Mouse (Mus musculus): Measurements from ENCODE around the gene Epha4. TPM values are rescaled to one million over a fixed set of nuclear protein-coding genes. Genes with fewer than 3 reads are reported as not detected.

Epha4 gene
- total RNA-seq, 4 experiments from 2014 or later, result 139 to 158 (median 143) TPM

DNA sequence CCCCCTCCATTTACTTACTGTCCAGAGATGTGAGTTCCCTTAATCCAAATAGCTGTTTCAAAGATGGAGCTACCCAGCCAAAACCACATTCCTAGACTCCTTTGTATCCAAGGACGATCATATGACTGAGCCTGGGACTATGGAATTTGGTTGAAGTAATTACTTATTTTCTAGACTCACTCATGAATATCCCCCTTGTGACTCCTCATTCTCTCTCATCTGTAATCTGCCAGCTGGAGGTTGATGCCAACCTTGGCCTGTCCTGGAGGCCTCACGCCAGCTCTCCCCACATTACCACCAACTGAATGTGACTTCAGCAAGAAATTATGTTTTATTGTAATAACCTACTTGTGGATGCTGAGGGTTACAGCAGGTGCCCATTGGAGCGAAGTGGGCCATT, 104.7 kb downstream of the Epha4 start:
- no peak for DNase-seq (ENCODE audit: low spot score in 2 of 2)

DNA sequence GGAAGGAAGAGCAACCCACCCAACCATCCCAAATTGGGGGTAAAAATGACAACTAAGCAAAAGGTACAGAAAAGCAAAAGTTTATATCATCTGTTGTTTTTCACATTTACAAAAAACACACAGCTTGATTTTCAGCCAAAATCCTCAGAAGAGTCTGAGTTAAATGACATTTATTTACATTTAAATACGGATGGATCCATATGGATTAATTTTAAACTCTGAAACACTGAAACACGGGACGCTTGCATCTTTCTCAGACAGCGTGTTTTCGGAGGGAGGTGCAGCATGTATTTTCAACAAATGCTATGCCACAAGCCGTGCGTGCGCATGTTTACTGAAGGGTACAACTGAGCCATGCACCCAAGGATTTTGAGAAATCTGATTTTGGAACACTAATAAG, 105.4 kb downstream of the Epha4 start:
- no peak for DNase-seq (ENCODE audit: low spot score in 2 of 2)

GRCm38 (mm10) chr1:77407417-77407816, 107.5 kb downstream of the Epha4 start:
- no peak for DNase-seq (ENCODE audit: low spot score in 2 of 2)

DNA sequence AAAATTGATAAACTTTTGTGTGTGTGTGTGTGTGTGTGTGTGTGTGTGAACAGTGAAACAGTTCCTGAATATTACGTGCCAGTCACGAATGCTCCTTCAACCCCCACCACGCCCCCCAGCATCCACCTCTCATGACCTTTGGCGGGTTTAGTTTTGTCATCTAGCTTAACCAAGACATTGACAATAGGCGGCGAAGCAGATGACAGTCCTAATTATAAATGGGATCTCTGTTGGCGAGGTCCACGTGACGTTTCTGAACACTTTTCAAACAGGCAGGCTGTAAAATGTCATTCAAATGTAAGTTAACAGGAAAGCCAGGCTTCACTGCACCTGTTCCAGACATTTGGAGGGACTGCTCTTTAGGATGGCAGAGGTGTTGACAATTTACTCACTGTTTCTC, 108.3 kb downstream of the Epha4 start:
- DNase-seq (ENCODE audit: low spot score in 2 of 2), result no peak

DNA sequence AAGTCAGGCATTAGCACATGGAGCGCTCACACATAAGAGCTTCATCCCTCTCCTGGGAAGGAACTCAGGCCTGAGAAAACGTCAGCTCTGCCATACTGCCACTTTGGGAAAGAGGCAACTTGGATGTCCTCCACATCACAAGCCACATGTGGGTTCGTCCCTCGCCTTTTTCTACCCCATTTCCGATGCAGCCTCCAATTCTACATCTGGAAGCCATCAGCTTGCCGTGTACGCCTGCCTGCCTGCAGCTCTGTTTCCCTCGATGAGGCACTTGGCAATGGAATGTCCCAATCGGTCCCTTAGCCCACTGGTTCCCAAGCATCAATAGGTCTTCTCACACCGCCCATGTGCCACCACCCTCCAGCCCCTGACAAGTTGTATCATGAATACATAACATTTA, 110.4 kb downstream of the Epha4 start:
- no peak for DNase-seq (ENCODE audit: low spot score in 2 of 2)

GRCm38 (mm10) chr1:77402942-77403341, 111.9 kb downstream of the Epha4 start:
- DNase-seq (ENCODE audit: low spot score in 2 of 2), result no peak

DNA sequence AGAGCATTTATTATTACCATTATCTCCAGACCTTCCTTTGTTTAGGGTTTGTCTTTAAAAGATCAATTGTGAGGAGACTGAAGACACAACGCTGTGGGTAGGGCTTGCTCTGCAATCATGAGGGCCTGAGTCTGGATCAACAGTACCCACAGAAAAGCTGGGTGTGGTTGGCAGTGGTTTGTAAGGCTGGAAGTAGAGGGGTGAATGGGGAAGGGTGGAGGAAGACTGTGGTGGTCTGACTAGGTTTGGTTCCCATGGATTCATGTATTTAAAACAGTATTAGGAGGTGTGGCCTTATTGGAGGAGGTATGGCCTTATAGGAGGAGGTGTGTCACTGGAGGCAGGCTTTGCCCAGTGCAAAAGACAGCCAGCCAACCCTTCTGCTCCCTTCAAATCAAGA, 113.4 kb downstream of the Epha4 start:
- no peak for DNase-seq (ENCODE audit: low spot score in 2 of 2)

DNA sequence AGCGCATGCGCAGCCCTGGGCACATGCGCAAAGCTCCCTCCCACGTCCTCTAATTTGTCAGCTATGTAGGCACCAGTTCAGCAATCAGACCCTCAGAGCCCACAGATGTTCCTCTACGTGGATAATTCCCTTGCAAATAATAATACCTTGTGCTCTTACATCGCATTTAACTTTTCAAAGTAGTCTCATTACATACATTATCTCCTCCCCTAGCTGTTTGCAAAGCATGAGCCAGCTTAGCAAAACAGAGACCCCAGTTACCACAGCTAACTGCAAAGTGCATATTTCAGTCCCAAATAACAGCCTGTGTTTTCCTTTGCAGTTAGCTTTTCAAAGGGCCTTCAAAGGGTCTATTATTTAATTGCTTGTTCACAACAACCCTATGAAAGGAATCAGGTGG, 123.3 kb downstream of the Epha4 start:
- no peak for DNase-seq (ENCODE audit: low spot score in 2 of 2)

DNA sequence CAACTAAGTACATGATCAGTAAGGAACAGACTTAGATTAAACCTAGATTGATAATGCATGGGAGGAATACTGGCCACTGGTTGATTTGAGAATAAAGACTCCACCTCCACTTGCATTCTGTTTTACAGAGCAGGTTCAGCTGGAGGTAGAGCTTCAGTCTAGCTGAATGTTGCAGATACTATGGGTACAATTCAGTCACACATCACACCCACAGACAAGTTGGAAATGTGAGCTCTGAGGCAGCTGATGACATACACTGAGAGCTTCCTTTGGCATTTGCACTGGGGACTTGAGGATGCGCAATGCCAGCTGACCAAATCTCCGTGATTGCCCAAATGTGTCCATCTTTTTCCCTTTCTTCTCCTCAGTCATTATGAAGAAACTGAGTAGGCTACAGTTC, 125.8 kb downstream of the Epha4 start:
- DNase-seq (ENCODE audit: low spot score in 2 of 2), result no peak

GRCm38 (mm10) chr1:77388556-77388955, 126.3 kb downstream of the Epha4 start:
- no peak for DNase-seq (ENCODE audit: low spot score in 2 of 2)

- DNase-seq (ENCODE audit: low spot score in 2 of 2), result no peak
Measured at GRCm38 (mm10) chr1:77385613-77386012, 129.3 kb downstream of the Epha4 start.

GRCm38 (mm10) chr1:77383466-77383865, 131.4 kb downstream of the Epha4 start:
- DNase-seq (ENCODE audit: low spot score in 2 of 2), result no peak

- no peak for DNase-seq (ENCODE audit: low spot score in 2 of 2)
Measured at GRCm38 (mm10) chr1:77377550-77377980, 137.3 kb downstream of the Epha4 start.

- DNase-seq (ENCODE audit: low spot score in 2 of 2), result no peak
Measured at GRCm38 (mm10) chr1:77374054-77374453, 140.8 kb downstream of the Epha4 start.

GRCm38 (mm10) chr1:77370921-77371320, 144.0 kb downstream of the Epha4 start:
- no peak for DNase-seq (ENCODE audit: low spot score in 2 of 2)

DNA sequence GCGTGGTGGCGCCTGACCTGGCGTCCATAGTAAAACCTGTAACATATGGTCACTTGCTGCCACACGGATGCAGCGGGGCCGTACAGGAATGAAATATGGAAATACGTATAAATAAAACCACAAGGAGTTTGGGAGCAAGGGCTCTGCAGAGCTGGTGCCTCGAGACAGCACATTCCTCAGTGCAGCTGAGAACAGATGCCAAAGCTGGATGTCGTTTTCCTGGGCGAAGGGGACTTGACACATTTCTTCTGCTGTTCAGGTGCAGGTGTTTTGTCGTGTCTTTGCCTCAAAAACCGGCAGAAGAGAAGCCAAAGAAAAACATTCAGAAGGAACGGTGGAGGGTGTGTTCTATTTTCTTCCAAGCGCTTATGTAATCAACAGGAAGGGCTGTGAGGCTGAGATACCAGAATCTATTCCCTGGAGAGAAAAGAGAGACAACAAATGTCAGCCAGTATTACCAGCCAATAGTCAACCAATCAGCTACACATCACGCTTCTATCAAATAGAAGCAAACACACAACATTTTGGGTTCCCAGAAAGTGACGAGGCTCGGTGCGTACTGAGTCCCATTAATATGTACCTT, 145.5 kb downstream of the Epha4 start:
- no peak for DNase-seq (ENCODE audit: low spot score in 2 of 2)

- DNase-seq (ENCODE audit: low spot score in 2 of 2), result no peak
Measured at GRCm38 (mm10) chr1:77365850-77366249, 149.0 kb downstream of the Epha4 start.

DNA sequence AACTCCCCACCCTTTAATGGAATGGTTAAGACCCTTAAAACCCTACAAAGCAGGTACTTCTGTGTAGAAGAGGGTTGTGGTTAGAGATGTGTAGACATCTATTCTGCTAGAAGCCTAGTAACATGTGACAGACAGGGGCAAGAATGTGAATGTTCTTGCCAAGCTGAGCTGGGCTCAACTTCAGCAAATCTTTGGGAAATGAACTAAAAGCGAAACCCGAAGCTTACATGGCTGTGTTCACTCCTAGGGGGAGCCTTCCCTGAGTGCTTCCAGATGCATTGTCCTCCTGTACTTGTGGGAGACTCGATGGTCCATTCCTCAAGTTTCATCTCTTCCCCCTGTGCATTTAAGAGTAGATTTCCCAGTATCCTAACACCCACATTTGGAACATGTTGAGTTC, 150.3 kb downstream of the Epha4 start:
- DNase-seq (ENCODE audit: low spot score in 2 of 2), result no peak

GRCm38 (mm10) chr1:77363848-77364247, 151.0 kb downstream of the Epha4 start:
- DNase-seq (ENCODE audit: low spot score in 2 of 2), result no peak

DNA sequence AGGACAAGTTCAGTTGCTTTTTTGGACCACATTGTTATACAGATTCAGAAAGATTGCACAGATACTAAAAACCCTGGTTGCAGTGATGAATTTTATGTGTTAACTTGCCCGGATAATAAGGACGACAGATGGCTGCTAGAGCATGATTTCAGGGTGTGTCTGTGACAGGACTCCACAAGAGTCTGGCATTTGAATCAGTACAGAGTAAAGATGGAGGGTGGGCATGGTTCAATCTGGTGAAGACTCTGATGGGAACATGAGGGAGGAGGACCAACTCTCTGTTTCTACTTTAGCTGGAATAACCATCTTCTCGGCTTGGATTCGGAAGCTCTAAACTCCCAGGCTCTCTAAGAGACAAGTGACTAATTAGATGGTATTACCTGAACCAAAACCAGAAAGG, 168.4 kb downstream of the Epha4 start:
- DNase-seq (ENCODE audit: low spot score in 2 of 2), result no peak

DNA sequence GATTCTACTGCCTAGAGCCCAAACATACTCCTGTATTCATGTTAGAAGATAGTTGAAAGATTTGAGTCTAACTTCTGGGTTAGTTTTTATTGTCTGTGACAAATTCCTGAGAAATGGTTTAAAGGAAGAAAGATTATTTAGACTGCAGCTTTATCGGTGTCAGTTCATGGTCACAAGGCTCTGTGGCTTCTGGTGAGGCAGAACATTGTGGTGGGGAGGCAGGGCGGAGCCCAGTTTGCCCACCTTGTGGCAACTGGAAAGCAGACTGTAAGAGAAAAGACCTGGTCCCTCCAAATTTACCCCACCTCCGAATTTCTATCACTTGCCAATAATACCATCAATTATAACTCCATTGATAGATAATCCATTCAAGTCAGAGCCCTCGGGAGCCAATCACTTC, 171.1 kb downstream of the Epha4 start:
- DNase-seq (ENCODE audit: low spot score in 2 of 2), result no peak

GRCm38 (mm10) chr1:77339701-77340100, 175.2 kb downstream of the Epha4 start:
- no peak for DNase-seq (ENCODE audit: low spot score in 2 of 2)

GRCm38 (mm10) chr1:77338346-77338745, 176.5 kb downstream of the Epha4 start:
- DNase-seq (ENCODE audit: low spot score in 2 of 2), result no peak

GRCm38 (mm10) chr1:77336937-77337336, 178.0 kb downstream of the Epha4 start:
- no peak for DNase-seq (ENCODE audit: low spot score in 2 of 2)

All from left cerebral cortex, adult 8-10 months (tissue).